Mouse (Mus musculus): ENCODE measurements around the gene Zfp212.

DNA sequence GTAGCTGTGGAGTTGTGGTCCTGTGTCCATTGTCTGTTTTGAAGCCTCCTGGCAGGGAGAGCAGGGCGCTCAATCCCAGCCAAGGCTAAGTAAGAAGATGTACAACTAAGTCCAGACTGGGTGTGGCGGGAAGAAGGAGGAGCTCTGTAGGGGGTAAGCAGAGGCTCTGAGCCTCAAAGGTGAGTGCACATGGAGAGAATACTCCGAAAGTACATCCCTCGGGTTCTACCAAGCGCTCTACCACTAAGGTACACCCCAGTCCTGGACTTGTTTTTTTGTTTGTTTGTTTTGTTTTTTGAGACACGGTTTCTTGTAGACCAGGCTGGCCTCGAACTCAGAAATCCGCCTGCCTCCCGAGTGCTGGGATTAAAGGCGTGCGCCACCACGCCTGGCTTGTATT is 22.2 kb downstream of the Zfp212 start:
- TF ChIP-seq CTCF (IDR thresholded peaks at IDR 0.05; ENCODE audit: low read depth, low read length) (no peak), POLR2A (IDR thresholded peaks at IDR 0.05; ENCODE audit: borderline replicate concordance, low read depth, low read length) (no peak)

All from bone marrow macrophage, adult 2 months (primary cell).